Comparison of ENCODE assay signal across 19 mouse cellular contexts in genomic region chr6:37407876-37408275, GRCm38 (mm10).
"Had no signal": no experiment of that assay in that cellular context is flagged by ENCODE, and none has a peak within 500 bp of the region (broad histone marks: within the 10 kb centered on the region; RNA-seq: fewer than 3 reads in every experiment).

No protein-coding gene starts in this region.

- H3K4me2 ChIP-seq: lung, embryonic 14.5 days; midbrain, embryonic 12.5 days; neural tube, embryonic 13.5 days; neural tube, embryonic 15.5 days had no signal

- ATAC-seq: midbrain, embryonic 16.5 days had no signal

- H3K4me1 ChIP-seq: midbrain, embryonic 12.5 days; neural tube, embryonic 15.5 days had no signal

- DNase-seq: lung, adult 18-20 months; lung, embryonic 14.5 days; lung, postnatal 10 days; lung, postnatal 4 days; midbrain, embryonic 14.5 days; retina, postnatal 1 day; right cerebral cortex, adult 18-20 months; right cerebral cortex, postnatal 25 days; right cerebral cortex, postnatal 4 days; spleen, adult 18-20 months; thymus, adult 18-20 months; thymus, postnatal 25 days; thymus, postnatal 4 days had no signal

- H3K27ac ChIP-seq: midbrain, embryonic 10.5 days; midbrain, embryonic 12.5 days; neural tube, embryonic 13.5 days; neural tube, embryonic 15.5 days had no signal

- H3K9ac ChIP-seq: lung, embryonic 14.5 days; midbrain, embryonic 12.5 days; neural tube, embryonic 13.5 days; neural tube, embryonic 15.5 days had no signal

- H3K27me3 ChIP-seq: midbrain, embryonic 12.5 days; neural tube, embryonic 13.5 days; neural tube, embryonic 15.5 days had no signal

- H3K9me3 ChIP-seq: midbrain, embryonic 10.5 days; midbrain, embryonic 12.5 days; neural tube, embryonic 13.5 days; neural tube, embryonic 15.5 days had no signal

- H3K4me3 ChIP-seq: midbrain, embryonic 10.5 days; midbrain, embryonic 12.5 days; myocyte; neural tube, embryonic 13.5 days; neural tube, embryonic 15.5 days had no signal

- H3K36me3 ChIP-seq: midbrain, embryonic 10.5 days; midbrain, embryonic 12.5 days; neural tube, embryonic 13.5 days; neural tube, embryonic 15.5 days had no signal
